Mouse (Mus musculus): ENCODE results near the gene Hpdl.

GRCm38 (mm10) chr4:116854286-116854685 is 32.8 kb upstream of the Hpdl start:
- TF ChIP-seq POLR2A (IDR thresholded peaks at IDR 0.05; ENCODE audit: insufficient read depth, low read length) (no peak), CTCF (IDR thresholded peaks at IDR 0.05; ENCODE audit: low read depth, low read length) (no peak), EP300 (IDR thresholded peaks at IDR 0.05; ENCODE audit: insufficient read depth, low read depth, low read length) (no peak)
